Mouse (Mus musculus) MEL (cell line): ENCODE data around the gene Phkg2. TPM values are rescaled to one million over a fixed set of nuclear protein-coding genes. Genes with fewer than 3 reads are reported as not detected.

Experiments
- DNase-seq: peaks from one replicate; pipeline ENCODE4 v3.0.0; 2011; ENCODE audit warnings: low read depth, low spot score
- H3K27ac ChIP-seq: 2 replicates; pipeline ENCODE4 v1.5.1; 2012; ENCODE audit warnings: low read depth, mild to moderate bottlenecking, control low read depth, low read length, moderate library complexity; ENCODE audit not compliant: control insufficient read depth
- H3K27me3 ChIP-seq, 2 experiments: fragments of 150-350 bp in 1 of 2; sonication (generic) in 1 of 2; 2 replicates each; pipeline ENCODE4 v1.6.1; 2012; ENCODE audit warnings: low read length in 2 of 2, mild to moderate bottlenecking in 2 of 2, improper control_type of control experiment in 1 of 2, moderate library complexity in 1 of 2; ENCODE audit not compliant: insufficient read depth in 2 of 2, control insufficient read depth in 1 of 2
- H3K36me3 ChIP-seq, 2 experiments: 2 replicates each; pipeline ENCODE4 v1.6.1; 2012 to 2014; ENCODE audit warnings: low read length in 2 of 2, improper control_type of control experiment in 1 of 2, inconsistent platforms in 1 of 2, mild to moderate bottlenecking in 1 of 2; ENCODE audit not compliant: insufficient read depth in 2 of 2, control insufficient read depth in 1 of 2
- H3K4me1 ChIP-seq, 2 experiments: fragments of 150-350 bp in 1 of 2; sonication (generic) in 1 of 2; 2 replicates each; pipeline ENCODE4 v1.6.1; 2012; ENCODE audit warnings: low read length in 2 of 2, improper control_type of control experiment in 1 of 2, mild to moderate bottlenecking in 1 of 2; ENCODE audit not compliant: insufficient read depth in 2 of 2, control insufficient read depth in 1 of 2
- H3K4me3 ChIP-seq, 2 experiments: fragments of 150-350 bp in 1 of 2; sonication (generic) in 1 of 2; 2 replicates each; pipeline ENCODE4 v1.5.1; 2012; ENCODE audit warnings: low read depth in 2 of 2, low read length in 2 of 2, mild to moderate bottlenecking in 2 of 2, moderate library complexity in 2 of 2, control low read depth in 1 of 2, improper control_type of control experiment in 1 of 2; ENCODE audit not compliant: control insufficient read depth in 1 of 2, insufficient read depth in 1 of 2
- H3K79me2 ChIP-seq: 2 replicates; pipeline ENCODE4 v1.6.1; 2012; ENCODE audit warnings: mild to moderate bottlenecking, low read length, moderate library complexity; ENCODE audit not compliant: control insufficient read depth, poor library complexity, insufficient read depth
- H3K9ac ChIP-seq: 2 replicates; pipeline ENCODE4 v1.6.1; 2012; ENCODE audit warnings: low read depth, mild to moderate bottlenecking, control low read depth, low read length, moderate library complexity; ENCODE audit not compliant: control insufficient read depth, poor library complexity, severe bottlenecking
- H3K9me3 ChIP-seq: fragments of 150-350 bp; sonication (generic); replicated peaks from 2 replicates; pipeline ENCODE4 v1.6.1; 2012; ENCODE audit warnings: mild to moderate bottlenecking, low read length, improper control_type of control experiment, moderate library complexity; ENCODE audit not compliant: insufficient read depth
- BHLHE40 ChIP-seq: IDR thresholded peaks from 2 replicates; pipeline ENCODE4 v1.6.1; 2012; ENCODE audit warnings: low read depth, mild to moderate bottlenecking, inconsistent platforms, low read length, improper control_type of control experiment, borderline replicate concordance
- CTCF ChIP-seq, 3 experiments: IDR thresholded peaks in 2 of 3; conservative IDR thresholded peaks in 1 of 3; 2 replicates each; pipeline ENCODE4 v1.5.1; 2011 to 2012; ENCODE audit warnings: low read length in 3 of 3, low read depth in 2 of 3, mild to moderate bottlenecking in 2 of 3, improper control_type of control experiment in 1 of 3, inconsistent platforms in 1 of 3, mixed read lengths in 1 of 3, moderate library complexity in 1 of 3; ENCODE audit not compliant: control insufficient read depth in 1 of 3, insufficient read depth in 1 of 3, poor library complexity in 1 of 3, severe bottlenecking in 1 of 3
- E2F4 ChIP-seq: IDR thresholded peaks from 2 replicates; pipeline ENCODE4 v1.6.1; 2011; ENCODE audit warnings: low read depth, low read length, improper control_type of control experiment, borderline replicate concordance
- ELF1 ChIP-seq: IDR thresholded peaks from 2 replicates; pipeline ENCODE4 v1.6.1; 2014; ENCODE audit warnings: low read depth, mild to moderate bottlenecking, inconsistent platforms, low read length, improper control_type of control experiment, moderate library complexity
- GATA1 ChIP-seq: IDR thresholded peaks from 2 replicates; pipeline ENCODE4 v1.6.1; 2011; ENCODE audit warnings: low read depth, low read length, improper control_type of control experiment
- HCFC1 ChIP-seq: IDR thresholded peaks from 2 replicates; pipeline ENCODE4 v1.6.1; 2012; ENCODE audit warnings: low read depth, mild to moderate bottlenecking, inconsistent platforms, low read length, improper control_type of control experiment, moderate library complexity
- JUND ChIP-seq: IDR thresholded peaks from 2 replicates; pipeline ENCODE4 v1.6.1; 2011; ENCODE audit warnings: low read depth, mild to moderate bottlenecking, improper control_type of control experiment, low read length
- MAFK ChIP-seq: IDR thresholded peaks from 2 replicates; pipeline ENCODE4 v1.6.1; 2011; ENCODE audit warnings: low read depth, mild to moderate bottlenecking, low read length, improper control_type of control experiment, borderline replicate concordance
- MAX ChIP-seq: IDR thresholded peaks from 2 replicates; pipeline ENCODE4 v1.6.1; 2011; ENCODE audit warnings: low read length, improper control_type of control experiment
- MAZ ChIP-seq: IDR thresholded peaks from 2 replicates; pipeline ENCODE4 v1.6.1; 2012; ENCODE audit warnings: low read depth, mild to moderate bottlenecking, inconsistent platforms, low read length, improper control_type of control experiment
- MEF2A ChIP-seq: IDR thresholded peaks from 2 replicates; pipeline ENCODE4 v1.6.1; 2014; ENCODE audit warnings: low read depth, mild to moderate bottlenecking, inconsistent platforms, low read length, improper control_type of control experiment; ENCODE audit not compliant: poor library complexity, insufficient replicate concordance, severe bottlenecking; ENCODE audit errors: extremely low read depth
- MXI1 ChIP-seq: IDR thresholded peaks from 2 replicates; pipeline ENCODE4 v1.6.1; 2011; ENCODE audit warnings: mild to moderate bottlenecking, low read depth, low read length, improper control_type of control experiment
- MYB ChIP-seq: IDR thresholded peaks from 2 replicates; pipeline ENCODE4 v1.6.1; 2011; ENCODE audit warnings: mild to moderate bottlenecking, low read depth, low read length, improper control_type of control experiment
- NELFE ChIP-seq: IDR thresholded peaks from 2 replicates; pipeline ENCODE4 v1.6.1; 2011; ENCODE audit warnings: low read depth, low read length, improper control_type of control experiment
- TAL1 ChIP-seq: IDR thresholded peaks from 2 replicates; pipeline ENCODE4 v1.6.1; 2012; ENCODE audit warnings: mild to moderate bottlenecking, inconsistent platforms, low read length, moderate library complexity, mixed read lengths
- USF1 ChIP-seq: IDR thresholded peaks from 2 replicates; pipeline ENCODE4 v1.6.1; 2014; ENCODE audit warnings: low read depth, mild to moderate bottlenecking, inconsistent platforms, low read length, improper control_type of control experiment, moderate library complexity
- USF2 ChIP-seq, 2 experiments: IDR thresholded peaks; 2 replicates each; pipeline ENCODE4 v1.6.1; 2011 to 2012; ENCODE audit warnings: improper control_type of control experiment in 2 of 2, low read length in 2 of 2, borderline replicate concordance in 1 of 2, inconsistent platforms in 1 of 2, low read depth in 1 of 2, mild to moderate bottlenecking in 1 of 2; ENCODE audit not compliant: insufficient read depth in 1 of 2
- ZC3H11A ChIP-seq: IDR thresholded peaks from 2 replicates; pipeline ENCODE4 v1.6.1; 2012; ENCODE audit warnings: low read depth, mild to moderate bottlenecking, inconsistent platforms, low read length, improper control_type of control experiment
- ZKSCAN1 ChIP-seq: IDR thresholded peaks from 2 replicates; pipeline ENCODE4 v1.6.1; 2012; ENCODE audit warnings: low read depth, mild to moderate bottlenecking, inconsistent platforms, low read length, improper control_type of control experiment, moderate library complexity
- ZMIZ1 ChIP-seq: IDR thresholded peaks from 2 replicates; pipeline ENCODE4 v1.6.1; 2012; ENCODE audit warnings: low read depth, mild to moderate bottlenecking, inconsistent platforms, low read length, improper control_type of control experiment, moderate library complexity
- ZNF384 ChIP-seq: IDR thresholded peaks from 2 replicates; pipeline ENCODE4 v1.6.1; 2012; ENCODE audit warnings: low read depth, mild to moderate bottlenecking, inconsistent platforms, low read length, improper control_type of control experiment
- polyA plus RNA-seq, 2 experiments: library from polyadenylated mRNA; stranded (reverse) in 1 of 2; unstranded in 1 of 2; fragments of >175 nt in 1 of 2; fragments of >200 nt in 1 of 2; gene quantifications; 2 replicates each; pipeline versions ENCODE4 v1.2.1 to v1.2.4; 2012; ENCODE audit warnings: low replicate concordance in 2 of 2, low read depth in 1 of 2; ENCODE audit not compliant: insufficient read length in 2 of 2, insufficient read depth in 1 of 2, missing spikeins in 1 of 2
- total RNA-seq: library from RNA; depleted of rRNA; stranded (reverse); fragments of 300-350 nt; gene quantifications from 2 replicates; pipeline ENCODE4 v1.2.3, GENCODE M21; 2012

The Phkg2 gene
- total and polyA plus RNA-seq, 3 experiments: 23.3 to 70.8 TPM; not detected in 1

- H3K27me3 ChIP-seq: no peaks in the 10 kb centered on the region
- no peaks in the 10 kb centered on the region for H3K9me3 ChIP-seq
- no peak for DNase-seq
- no peaks in the 10 kb centered on the region for H3K79me2 ChIP-seq
- H3K27ac ChIP-seq: no peak overlapping the region
- no peaks in the 10 kb centered on the region for H3K4me1 ChIP-seq
- TF ChIP-seq TAL1 (no peak), MAFK (no peak), GATA1 (no peak)
- H3K9ac ChIP-seq: no peak overlapping the region
- H3K36me3 ChIP-seq: peaks cover 0 to 42% of the 10 kb centered on the region in 2 experiments
- H3K4me3 ChIP-seq: no peak overlapping the region
These were observed 21.6 kb upstream of the Phkg2 start for GRCm38 (mm10) chr7:127551558-127551957.

DNA sequence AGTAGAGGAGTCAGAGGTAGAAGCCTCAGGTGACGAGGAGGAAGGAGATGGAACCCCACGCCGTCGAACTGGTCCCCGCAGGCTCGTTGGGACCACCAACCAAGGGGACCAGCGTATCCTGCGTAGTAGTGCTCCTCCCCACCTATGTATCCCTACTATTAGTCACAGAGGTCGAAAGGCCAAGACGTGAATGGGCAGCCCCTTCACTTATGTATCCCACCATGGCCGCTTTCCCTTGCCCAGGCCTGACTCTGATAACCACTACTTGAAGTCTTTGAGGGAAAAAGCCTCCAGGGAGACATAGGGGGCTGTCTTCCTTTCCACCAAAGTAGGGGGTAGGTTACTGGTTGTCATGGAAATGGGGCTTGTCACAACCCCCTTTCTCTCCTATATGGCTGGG lies 12.6 kb upstream of the Phkg2 start:
- TF ChIP-seq BHLHE40 (no peak), MEF2A (no peak), MAX (no peak), ELF1 (no peak), MAZ (no peak), MXI1 (no peak), USF2 (IDR thresholded peaks at IDR 0.05; ENCODE audit: borderline replicate concordance in 1 of 2, insufficient read depth in 1 of 2, low read depth in 1 of 2, low read length in 2 of 2) (no peak), MYB (no peak), E2F4 (no peak), ZC3H11A (no peak), JUND (no peak), ZKSCAN1 (no peak), ZMIZ1 (no peak), USF1 (no peak), CTCF (IDR thresholded peaks at IDR 0.05 in 2 of 3, conservative IDR thresholded peaks at IDR 0.05 in 1 of 3; ENCODE audit: control insufficient read depth in 1 of 3, insufficient read depth in 1 of 3, low read depth in 2 of 3, low read length in 3 of 3, poor library complexity in 1 of 3, severe bottlenecking in 1 of 3) (no peak), ZNF384 (no peak), HCFC1 (no peak), NELFE (no peak), TAL1 (no peak)
- DNase-seq: no peak
- H3K9me3 ChIP-seq: no peaks in the 10 kb centered on the region
- no peak overlapping the region for H3K27ac ChIP-seq
- peaks cover 0 to 13% of the 10 kb centered on the region in 2 experiments; a peak in 2 of 4 replicates for H3K36me3 ChIP-seq
- no peaks in the 10 kb centered on the region for H3K27me3 ChIP-seq
- H3K9ac ChIP-seq: no peak overlapping the region
- no peaks in the 10 kb centered on the region for H3K4me1 ChIP-seq
- no peak overlapping the region for H3K4me3 ChIP-seq
- H3K79me2 ChIP-seq: no peaks in the 10 kb centered on the region
